Mouse (Mus musculus): ENCODE data around the gene Tmem201.

Tmem201 gene

DNA sequence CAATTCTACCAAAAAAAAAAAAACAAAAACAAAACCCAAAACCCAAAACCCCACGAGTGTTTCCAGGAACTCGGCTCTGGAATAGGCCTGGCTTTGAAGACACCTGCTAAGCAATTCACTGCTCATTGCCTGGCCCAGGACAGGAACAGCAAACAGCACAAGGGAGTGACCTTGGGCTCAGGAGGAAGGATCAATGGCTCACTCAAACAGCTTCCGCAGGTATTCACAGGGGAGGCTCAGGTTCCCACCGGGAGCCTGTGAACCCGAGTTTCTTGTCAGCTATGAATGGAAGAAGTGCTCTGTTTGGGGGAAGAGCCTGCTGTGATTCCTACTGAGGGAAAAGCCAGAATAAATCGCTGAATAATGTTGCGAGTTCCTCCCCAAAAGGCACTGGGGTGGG lies 54.0 kb downstream of the Tmem201 start:
- DNase-seq (ENCODE audit: low read depth) = no peak

- DNase-seq (ENCODE audit: low read depth) = no peak
These were observed 58.6 kb downstream of the Tmem201 start for GRCm38 (mm10) chr4:149679056-149679770.

DNA sequence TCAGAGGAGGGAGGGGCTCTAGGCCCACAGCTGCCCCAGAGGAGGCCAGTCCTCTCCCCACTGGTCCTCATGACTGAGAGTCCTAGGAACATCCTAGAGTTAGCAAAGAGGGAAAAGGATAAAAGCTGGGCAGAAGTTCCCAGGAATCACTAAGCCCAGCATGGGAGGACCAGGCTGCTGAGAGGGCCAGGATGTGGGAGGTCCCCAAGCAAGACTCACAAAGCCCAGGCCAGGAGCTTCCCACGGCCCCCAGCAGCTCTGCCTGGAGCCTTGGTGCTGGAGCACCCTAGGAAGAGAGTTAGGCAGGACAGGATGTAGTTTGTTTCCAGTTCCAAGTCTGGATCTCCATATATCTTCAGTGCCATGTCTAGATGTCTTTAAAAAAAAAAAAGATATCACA lies 59.8 kb downstream of the Tmem201 start:
- no peak for DNase-seq (ENCODE audit: low read depth)

DNA sequence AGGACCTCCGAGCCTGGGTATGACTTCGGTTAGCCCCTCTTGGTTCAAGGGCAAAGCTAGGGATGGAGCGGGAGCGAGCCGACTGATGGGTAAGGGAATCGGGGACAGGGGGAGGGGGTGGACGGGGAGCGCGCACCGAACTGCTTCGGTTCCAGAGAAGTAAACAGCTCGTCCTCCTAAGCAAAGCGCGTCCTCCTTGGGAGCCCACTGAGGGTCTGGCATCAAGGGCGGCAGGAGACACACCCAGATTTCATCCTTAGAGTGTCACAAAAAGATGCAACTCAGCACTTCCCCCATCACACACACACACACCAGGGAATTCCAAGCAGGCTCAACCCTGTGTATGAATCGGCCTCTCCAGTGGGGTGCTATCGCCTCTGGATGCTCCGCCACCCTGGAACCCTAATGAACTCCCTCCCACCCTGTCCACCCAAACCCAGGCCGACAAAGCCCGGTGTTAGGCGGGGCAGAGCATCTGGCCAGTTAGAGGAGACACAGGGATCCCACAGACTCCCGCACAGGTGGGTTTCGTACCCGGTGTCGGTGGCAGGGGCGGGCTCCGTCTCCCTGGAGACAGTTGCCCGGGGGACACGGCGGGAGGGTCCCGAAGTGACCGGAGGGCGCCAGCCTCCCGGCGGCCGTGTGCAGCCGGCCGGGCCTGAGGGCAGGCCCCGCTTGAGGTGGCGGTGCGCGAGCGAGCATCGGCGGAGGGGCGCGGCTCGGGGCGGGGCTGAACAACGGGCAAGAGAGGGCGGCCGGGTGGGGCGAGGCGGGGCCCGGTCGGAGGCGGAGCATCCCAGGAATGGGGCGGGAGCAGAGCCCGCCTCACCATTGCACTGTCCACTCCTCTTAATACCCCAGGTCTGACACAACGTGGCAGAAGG lies 62.2 kb downstream of the Tmem201 start:
- DNase-seq (ENCODE audit: low read depth) = peak; percentile 60

DNA sequence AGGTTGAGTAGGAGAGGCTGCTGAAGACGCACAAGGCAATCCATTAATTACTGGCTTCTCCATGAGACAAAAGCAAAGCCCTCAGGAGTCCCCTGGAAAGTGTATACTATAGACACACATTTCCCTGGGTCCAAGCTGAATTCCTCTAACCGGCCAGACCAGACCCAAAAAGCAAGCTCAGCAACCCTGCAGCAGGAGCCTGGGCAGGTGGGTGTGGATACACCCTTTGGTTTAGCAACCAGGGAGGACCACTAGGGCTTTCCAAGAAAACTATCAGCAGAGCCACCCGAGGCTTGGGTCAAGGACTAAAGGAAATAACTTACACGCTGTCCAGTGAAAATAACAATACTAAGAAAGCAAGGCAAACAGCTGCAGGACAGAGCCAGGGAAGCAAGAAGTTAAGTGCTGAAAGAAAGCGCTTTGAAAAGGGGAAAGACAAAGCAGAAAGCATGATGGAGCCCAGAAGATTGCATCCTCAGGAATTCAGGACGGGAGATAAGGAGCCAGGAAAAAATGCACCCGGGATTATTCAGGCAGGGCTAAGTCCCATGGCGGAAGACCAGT lies 62.9 kb downstream of the Tmem201 start:
- DNase-seq (ENCODE audit: low read depth) = no peak

GRCm38 (mm10) chr4:149672747-149673146 lies 65.1 kb downstream of the Tmem201 start:
- no peak for DNase-seq (ENCODE audit: low read depth)

DNA sequence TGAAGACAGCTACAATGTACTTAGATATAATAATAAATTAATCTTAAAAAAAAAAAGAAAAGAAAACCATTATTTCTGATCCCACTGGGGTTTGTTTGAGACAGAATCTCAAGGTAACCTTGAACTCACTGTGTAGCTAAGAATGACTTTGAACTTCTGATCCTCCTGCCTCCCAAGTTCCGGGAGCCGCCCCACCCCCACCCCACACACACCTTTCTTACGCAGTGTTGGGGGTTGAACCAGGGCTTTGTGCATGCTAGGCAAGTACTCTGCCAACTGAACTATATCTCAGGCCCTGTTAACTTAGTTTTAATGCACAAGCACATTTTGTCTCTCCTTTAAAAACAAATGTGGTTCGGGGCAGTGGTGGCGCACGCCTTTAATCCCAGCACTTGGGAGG lies 66.7 kb downstream of the Tmem201 start:
- DNase-seq (ENCODE audit: low read depth) = no peak

GRCm38 (mm10) chr4:149665692-149666090 lies 72.2 kb downstream of the Tmem201 start:
- DNase-seq (ENCODE audit: low read depth) = no peak
